Mouse (Mus musculus): ENCODE results near the gene Sertad3.

Gene Sertad3

GRCm38 (mm10) chr7:27473156-27473834 is at the start of gene Sertad3:
Sertad3 (plus strand) TSS chr7:27473768.
- DNase-seq (ENCODE audit: inconsistent ontology term): peak; percentile 100

GRCm38 (mm10) chr7:27427387-27427786 is 46.2 kb upstream of the Sertad3 start:
- DNase-seq (ENCODE audit: inconsistent ontology term): no peak

GRCm38 (mm10) chr7:27428002-27428401 is 45.6 kb upstream of the Sertad3 start:
- DNase-seq (ENCODE audit: inconsistent ontology term): no peak

GRCm38 (mm10) chr7:27429135-27429534 is 44.4 kb upstream of the Sertad3 start:
- no peak for DNase-seq (ENCODE audit: inconsistent ontology term)

- DNase-seq (ENCODE audit: inconsistent ontology term): no peak
These were observed 40.2 kb upstream of the Sertad3 start for GRCm38 (mm10) chr7:27433349-27433748.

- DNase-seq (ENCODE audit: inconsistent ontology term): no peak
These were observed 39.8 kb upstream of the Sertad3 start for GRCm38 (mm10) chr7:27433794-27434193.

- no peak for DNase-seq (ENCODE audit: inconsistent ontology term)
These were observed 36.0 kb upstream of the Sertad3 start for GRCm38 (mm10) chr7:27437544-27437943.

- DNase-seq (ENCODE audit: inconsistent ontology term): no peak
These were observed 33.6 kb upstream of the Sertad3 start for GRCm38 (mm10) chr7:27440014-27440413.

GRCm38 (mm10) chr7:27446051-27446450 is 27.5 kb upstream of the Sertad3 start:
- no peak for DNase-seq (ENCODE audit: inconsistent ontology term)

GRCm38 (mm10) chr7:27446521-27447418 is 26.8 kb upstream of the Sertad3 start:
- peak; percentile 45 for DNase-seq (ENCODE audit: inconsistent ontology term)

GRCm38 (mm10) chr7:27447419-27448286 is 25.9 kb upstream of the Sertad3 start, which contains the start of the genes Sptbn4 and Blvrb:
Sptbn4 (minus strand) TSS chr7:27447686.
Blvrb (plus strand) TSS chr7:27447978.
- DNase-seq (ENCODE audit: inconsistent ontology term): peak; percentile 100

- no peak for DNase-seq (ENCODE audit: inconsistent ontology term)
These were observed 25.0 kb upstream of the Sertad3 start for GRCm38 (mm10) chr7:27448421-27449206.

- DNase-seq (ENCODE audit: inconsistent ontology term): peak; percentile 36
These were observed 24.2 kb upstream of the Sertad3 start for GRCm38 (mm10) chr7:27449256-27449862.

GRCm38 (mm10) chr7:27451359-27451758 is 22.2 kb upstream of the Sertad3 start:
- no peak for DNase-seq (ENCODE audit: inconsistent ontology term)

- no peak for DNase-seq (ENCODE audit: inconsistent ontology term)
These were observed 21.3 kb upstream of the Sertad3 start for GRCm38 (mm10) chr7:27452206-27452770.

- DNase-seq (ENCODE audit: inconsistent ontology term): no peak
These were observed 19.0 kb upstream of the Sertad3 start for GRCm38 (mm10) chr7:27454461-27455121.

GRCm38 (mm10) chr7:27455273-27455672 is 18.3 kb upstream of the Sertad3 start:
- DNase-seq (ENCODE audit: inconsistent ontology term): no peak

- DNase-seq (ENCODE audit: inconsistent ontology term): no peak
These were observed 15.0 kb upstream of the Sertad3 start for GRCm38 (mm10) chr7:27458614-27459013.

- DNase-seq (ENCODE audit: inconsistent ontology term): no peak
These were observed 13.9 kb upstream of the Sertad3 start for GRCm38 (mm10) chr7:27459640-27460039.

GRCm38 (mm10) chr7:27460477-27460876 is 13.1 kb upstream of the Sertad3 start:
- DNase-seq (ENCODE audit: inconsistent ontology term): no peak

Data from Muller cell, postnatal 12 days (primary cell).